Mouse (Mus musculus) activated CD4-positive, CD25-positive, alpha-beta regulatory T cell, adult 4 months (primary cell): Measurements from ENCODE around the gene Itgam. TPM values are rescaled to one million over a fixed set of nuclear protein-coding genes. Genes with fewer than 3 reads are reported as not detected.
A peak's percentile ranks its signal among the peaks of the same experiment; 100 is the strongest.

Experiments used
- ATAC-seq: one replicate; pipeline ENCODE4 v1.8.0; 2017
- polyA plus RNA-seq, 2 experiments: library from polyadenylated mRNA; unstranded; fragments of 100-300 nt; shearing (Covaris generic); gene quantifications; one replicate each; pipeline ENCODE4 v1.2.1; 2017

Itgam gene
- polyA plus RNA-seq, 2 experiments from 2014 or later: 0.66 to 0.94 TPM

- no peak for ATAC-seq
Observed at GRCm38 (mm10) chr7:128136927-128137326, 74.5 kb downstream of the Itgam start.

GRCm38 (mm10) chr7:128139611-128140010, 77.2 kb downstream of the Itgam start:
- ATAC-seq: no peak

- ATAC-seq: no peak
Observed at GRCm38 (mm10) chr7:128150970-128151369, 88.5 kb downstream of the Itgam start.

GRCm38 (mm10) chr7:128154076-128154475, 91.6 kb downstream of the Itgam start, which contains the start of gene Itgad:
Gene Itgad, plus strand, starts transcription at chr7:128154376.
- ATAC-seq: no peak

- no peak for ATAC-seq
Observed at GRCm38 (mm10) chr7:128154924-128155323, 92.5 kb downstream of the Itgam start.

- ATAC-seq: peak; percentile 32
Observed at GRCm38 (mm10) chr7:128158688-128159354, 96.4 kb downstream of the Itgam start.

- no peak for ATAC-seq
Observed at GRCm38 (mm10) chr7:128164001-128164400, 101.6 kb downstream of the Itgam start.

- ATAC-seq: no peak
Observed at GRCm38 (mm10) chr7:128166391-128166790, 104.0 kb downstream of the Itgam start.

Other genes starting within 250 kb of the Itgam start
- 10 to 100 TPM; 49.3 to 54.6 TPM for gene Stx4a, start 238.3 kb upstream of the Itgam start, polyA plus RNA-seq
- gene Stx1b, start 238.1 kb upstream of the Itgam start, polyA plus RNA-seq: under 1 TPM in 1 of 2 experiments, not detected in 1; 0.62 TPM
- gene Zfp646, start 186.4 kb upstream of the Itgam start, polyA plus RNA-seq: 10 to 100 TPM; 20.0 to 28.1 TPM
- gene Zfp668, start 185.8 kb upstream of the Itgam start, polyA plus RNA-seq: 10 to 100 TPM; 10.4 to 11.0 TPM
- gene Prss53, start 171.7 kb upstream of the Itgam start, polyA plus RNA-seq: under 1 TPM in 1 of 2 experiments, not detected in 1; 0.22 TPM
- not detected for gene Gm21974, start 167.2 kb upstream of the Itgam start, polyA plus RNA-seq
- gene Vkorc1, start 167.0 kb upstream of the Itgam start, polyA plus RNA-seq: 10 to 100 TPM; 20.9 to 31.8 TPM
- 10 to 100 TPM; 62.4 to 77.7 TPM for gene Bckdk, start 158.6 kb upstream of the Itgam start, polyA plus RNA-seq
- 10 to 100 TPM; 29.9 to 32.1 TPM for gene Kat8, start 150.1 kb upstream of the Itgam start, polyA plus RNA-seq
- not detected for gene Prss8, start 132.5 kb upstream of the Itgam start, polyA plus RNA-seq
- gene Prss36, start 115.9 kb upstream of the Itgam start, polyA plus RNA-seq: 1 to 10 TPM; 2.1 to 3.6 TPM
- 10 to 100 TPM; 36.5 to 39.3 TPM for gene Fus, start 95.2 kb upstream of the Itgam start, polyA plus RNA-seq
- gene Pycard, start 68.8 kb upstream of the Itgam start, polyA plus RNA-seq: 100 to 1,000 TPM; 429 to 455 TPM
- under 1 TPM in 1 of 2 experiments, not detected in 1; 0.36 TPM for gene Trim72, start 58.7 kb upstream of the Itgam start, polyA plus RNA-seq
- under 1 TPM in 1 of 2 experiments, not detected in 1; 0.08 TPM for gene Gm49368, start within 50 bp of the Itgam start, polyA plus RNA-seq
- gene Itgax, start 66.9 kb downstream of the Itgam start, polyA plus RNA-seq: not detected
- gene Itgad, start 91.7 kb downstream of the Itgam start, polyA plus RNA-seq: under 1 TPM in 1 of 2 experiments, not detected in 1; 0.40 TPM
- gene Cox6a2, start 143.7 kb downstream of the Itgam start, polyA plus RNA-seq: not detected
- 1 to 10 TPM; 3.9 to 5.6 TPM for gene Armc5, start 174.7 kb downstream of the Itgam start, polyA plus RNA-seq
- 1 to 10 TPM; 4.0 to 5.8 TPM for gene 9130023H24Rik, start 175.4 kb downstream of the Itgam start, polyA plus RNA-seq
- under 1 TPM in 1 of 2 experiments, not detected in 1; 0.59 TPM for gene Tgfb1i1, start 184.2 kb downstream of the Itgam start, polyA plus RNA-seq
- not detected for gene Slc5a2, start 203.0 kb downstream of the Itgam start, polyA plus RNA-seq
- gene BC017158, start 235.5 kb downstream of the Itgam start, polyA plus RNA-seq: 10 to 100 TPM in 1 of 2 experiments, 1 to 10 TPM in 1; 7.8 to 10.1 TPM